Mouse (Mus musculus): ENCODE measurements around the gene Map1b. TPM values are rescaled to one million over a fixed set of nuclear protein-coding genes. Genes with fewer than 3 reads are reported as not detected.

Gene Map1b
- total RNA-seq, 2 experiments from 2014 or later: 76.1 to 106 TPM

DNA sequence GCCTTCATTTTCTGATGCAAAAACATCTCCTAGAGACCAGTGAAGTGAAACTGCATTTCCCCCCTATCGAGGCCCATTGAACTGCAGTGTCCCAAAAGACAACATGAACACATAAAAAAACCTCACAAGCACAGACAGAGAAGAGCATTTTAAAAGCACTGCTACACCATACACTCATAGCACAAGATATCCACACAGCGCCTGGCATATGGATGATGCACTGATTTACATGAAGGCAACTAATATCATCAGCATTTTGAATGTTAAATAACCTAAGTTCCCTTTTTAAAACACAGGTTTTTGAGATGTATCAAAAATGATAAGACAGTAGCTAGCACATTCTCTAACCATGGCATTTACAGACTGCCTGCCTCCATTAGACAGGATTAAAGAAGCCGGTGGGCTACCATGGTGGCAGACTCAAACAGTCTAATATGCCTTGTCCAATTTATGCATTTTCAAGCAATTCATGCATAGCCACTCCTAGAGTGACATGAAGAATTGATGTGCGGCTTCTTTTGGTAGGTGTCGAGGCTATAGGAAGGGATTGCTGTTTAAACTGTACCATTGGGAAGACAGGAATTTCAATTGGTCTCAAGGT is 22.9 kb downstream of the Map1b start:
- no peak for DNase-seq (ENCODE audit: low spot score in 2 of 2)

DNA sequence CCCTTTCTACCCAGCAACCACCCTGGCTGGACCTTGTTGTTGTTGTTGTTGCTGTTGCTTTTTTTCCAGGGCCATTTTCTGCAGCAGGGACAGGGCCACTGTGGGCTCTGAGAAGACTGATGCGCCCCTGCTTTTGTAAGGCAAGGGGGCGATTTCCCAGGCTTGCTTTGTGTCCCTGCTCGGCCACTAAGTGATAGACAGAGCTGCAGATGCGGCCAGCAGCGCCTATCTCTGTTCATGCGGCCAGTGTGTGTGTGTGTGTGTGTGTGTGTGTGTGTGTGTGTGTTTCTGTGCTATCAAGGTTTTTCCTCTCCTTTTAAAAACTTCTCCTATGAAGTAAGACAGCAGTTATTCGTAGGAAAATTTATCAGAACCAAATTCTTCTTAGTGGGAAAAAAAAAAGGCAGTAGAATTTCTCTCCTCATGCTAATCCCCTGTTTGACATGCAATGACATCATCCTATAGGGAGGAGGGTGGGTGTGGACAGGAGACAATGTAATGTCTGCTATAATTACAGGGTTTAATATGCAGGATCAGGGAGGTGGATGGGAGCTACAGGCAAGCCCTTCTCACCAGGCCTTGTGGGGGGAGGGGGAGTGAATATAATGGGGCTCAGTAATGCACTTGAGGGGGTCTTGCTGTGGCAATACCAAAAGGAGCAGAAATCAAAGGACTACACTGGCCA is 23.6 kb downstream of the Map1b start:
- no peak for DNase-seq (ENCODE audit: low spot score in 2 of 2)

DNA sequence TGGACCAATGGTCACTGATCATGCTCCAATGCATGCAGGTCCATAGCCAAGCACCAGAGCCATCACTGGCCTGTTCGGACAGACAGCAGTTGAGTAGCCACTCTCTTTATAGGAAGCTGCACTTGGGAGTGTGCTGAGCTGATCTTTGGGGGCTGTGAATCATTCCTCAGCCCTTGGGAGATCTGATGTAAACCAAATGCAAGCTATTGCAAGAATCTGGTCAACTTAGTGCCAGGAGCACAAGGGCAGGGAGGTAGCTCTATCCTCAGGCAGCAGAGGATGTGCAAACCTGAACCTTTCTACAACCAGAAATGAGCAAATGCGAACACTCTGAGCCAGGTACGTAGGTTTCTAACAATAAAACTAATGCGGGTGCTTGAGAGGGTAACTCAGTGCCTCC is 26.3 kb downstream of the Map1b start:
- no peak for DNase-seq (ENCODE audit: low spot score in 2 of 2)

DNA sequence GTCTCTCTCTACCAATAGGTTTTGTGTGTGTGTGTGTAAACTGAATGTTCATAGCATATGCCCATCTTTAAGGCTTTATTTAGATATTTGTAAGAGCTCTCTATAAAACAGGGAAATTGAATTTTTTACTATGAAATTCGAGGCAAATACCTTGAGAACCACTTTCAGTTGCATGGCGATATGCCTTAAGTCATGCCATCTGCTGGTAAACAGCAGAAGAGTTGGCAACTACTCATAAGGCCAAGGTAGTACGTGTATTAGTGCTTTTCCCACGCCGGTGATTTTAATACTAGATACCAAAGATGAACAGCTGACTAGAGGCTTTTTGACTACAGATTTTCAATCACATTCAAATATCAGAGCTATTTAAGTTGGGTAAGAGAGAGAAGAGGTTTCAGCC is 27.2 kb downstream of the Map1b start:
- no peak for DNase-seq (ENCODE audit: low spot score in 2 of 2)

DNA sequence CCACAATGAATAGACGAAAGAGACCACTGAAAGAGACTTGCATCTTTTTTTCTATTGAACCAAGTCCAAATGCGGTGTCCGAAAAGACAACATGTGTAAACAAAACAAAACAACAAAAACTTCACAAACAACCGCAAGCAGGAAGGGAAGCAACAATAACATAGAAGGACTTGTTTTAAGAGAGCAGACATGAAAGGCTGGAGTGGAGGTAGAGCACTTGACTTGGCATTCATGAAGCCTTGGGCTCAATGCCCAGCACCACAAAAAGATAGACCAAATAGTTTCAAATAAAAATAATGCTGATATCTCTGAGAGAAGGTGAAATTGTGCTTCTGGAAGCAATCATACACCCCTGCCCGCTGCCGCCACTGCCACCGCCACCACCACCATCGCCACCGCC is 30.5 kb downstream of the Map1b start:
- no peak for DNase-seq (ENCODE audit: low spot score in 2 of 2)

DNA sequence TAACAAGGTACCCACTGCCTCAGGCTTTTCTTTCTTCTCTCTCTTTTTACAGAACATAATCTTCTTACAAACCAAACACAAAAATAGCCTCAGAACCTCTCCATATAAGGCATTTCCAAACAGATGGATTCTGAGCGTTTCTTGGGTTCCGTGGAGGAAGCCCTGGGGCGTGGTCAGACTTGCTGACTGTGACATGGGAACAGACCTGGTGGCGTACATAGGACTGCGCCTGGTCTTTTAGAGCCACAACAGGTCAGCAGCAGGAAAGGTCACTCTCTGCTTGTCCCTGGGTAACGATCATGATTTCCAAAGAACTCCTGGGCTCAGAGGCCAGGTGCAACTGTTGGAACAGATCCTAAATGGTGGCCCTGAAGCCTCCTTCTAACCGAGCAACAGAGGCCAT is 31.0 kb downstream of the Map1b start:
- DNase-seq (ENCODE audit: low spot score in 2 of 2): no peak

DNA sequence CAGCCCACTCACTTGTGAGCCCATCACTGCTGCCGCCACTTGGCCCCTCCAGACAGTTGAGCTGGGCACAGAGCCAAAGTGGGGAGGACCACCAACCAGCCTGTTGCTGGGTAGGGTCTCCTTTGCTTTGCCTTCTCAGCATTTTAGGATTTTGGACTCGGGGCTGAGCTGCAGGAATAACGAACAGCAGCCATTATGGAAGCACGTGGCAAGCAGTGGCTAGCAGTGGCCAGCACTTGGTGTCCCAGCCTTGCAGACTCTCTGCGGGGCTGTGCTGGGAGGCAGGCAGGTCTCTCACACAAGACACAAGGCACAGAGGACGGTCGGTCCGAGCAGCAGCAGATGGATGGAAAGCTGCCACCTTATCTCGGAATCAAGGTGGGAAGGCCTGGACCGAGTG is 31.4 kb downstream of the Map1b start:
- DNase-seq (ENCODE audit: low spot score in 2 of 2): no peak

DNA sequence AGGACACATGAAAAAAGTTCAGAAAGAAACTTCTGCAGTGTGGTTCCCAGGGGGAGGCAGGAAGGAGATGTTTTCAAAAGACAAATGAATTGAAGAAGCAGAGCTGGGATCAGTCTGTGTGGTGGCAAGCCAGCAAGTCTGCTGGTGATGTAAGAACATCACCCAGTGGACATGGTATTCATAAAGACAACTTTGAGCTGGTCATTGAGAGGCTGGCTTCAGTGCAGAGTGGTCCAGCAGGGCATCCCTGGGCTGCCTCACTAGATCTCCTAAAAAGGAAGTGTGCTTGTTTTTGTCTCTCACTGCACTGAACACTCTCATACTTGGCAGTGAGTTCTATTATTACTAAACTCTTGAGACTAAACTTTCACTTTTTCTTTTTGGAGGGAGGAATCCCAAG is 32.9 kb downstream of the Map1b start:
- DNase-seq (ENCODE audit: low spot score in 2 of 2): no peak

DNA sequence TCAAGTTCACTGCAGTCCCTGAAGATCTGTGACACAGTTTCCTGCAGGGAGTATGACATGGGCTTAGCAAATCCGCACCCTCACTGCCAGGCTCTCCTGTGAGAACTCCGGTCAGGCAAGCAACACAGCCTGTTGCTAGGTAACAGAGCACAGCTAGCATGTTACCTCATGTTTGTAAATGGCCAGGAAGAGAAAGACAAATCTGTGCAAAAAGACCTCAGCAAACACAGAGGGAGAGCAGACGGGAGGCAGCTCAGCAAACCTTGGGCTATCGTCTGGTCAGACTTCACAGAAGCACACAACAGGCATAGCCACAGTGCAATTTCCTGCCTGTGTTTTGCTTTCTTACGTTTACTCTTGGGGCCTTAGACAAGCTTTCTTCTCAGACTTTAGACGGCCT is 40.9 kb downstream of the Map1b start:
- no peak for DNase-seq (ENCODE audit: low spot score in 2 of 2)

DNA sequence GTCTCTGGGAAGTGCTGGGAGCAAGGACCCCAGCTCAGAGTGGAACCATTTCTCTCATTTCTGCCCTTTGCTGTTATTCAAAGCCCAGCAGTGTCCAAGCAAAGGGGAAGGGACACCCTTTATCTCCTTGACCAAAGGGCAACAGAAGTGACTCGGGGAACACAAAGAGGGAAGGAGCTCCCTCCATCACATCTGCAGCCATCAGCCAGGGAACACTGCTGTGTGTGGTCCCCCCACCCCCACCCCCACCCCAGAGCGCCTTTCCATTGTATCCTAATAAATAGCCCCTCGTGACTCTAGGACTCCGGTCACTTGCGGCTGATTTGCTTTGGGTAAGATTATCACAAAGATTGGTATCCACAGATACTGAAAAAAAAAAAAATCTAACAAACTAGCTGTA is 41.3 kb downstream of the Map1b start:
- no peak for DNase-seq (ENCODE audit: low spot score in 2 of 2)

DNA sequence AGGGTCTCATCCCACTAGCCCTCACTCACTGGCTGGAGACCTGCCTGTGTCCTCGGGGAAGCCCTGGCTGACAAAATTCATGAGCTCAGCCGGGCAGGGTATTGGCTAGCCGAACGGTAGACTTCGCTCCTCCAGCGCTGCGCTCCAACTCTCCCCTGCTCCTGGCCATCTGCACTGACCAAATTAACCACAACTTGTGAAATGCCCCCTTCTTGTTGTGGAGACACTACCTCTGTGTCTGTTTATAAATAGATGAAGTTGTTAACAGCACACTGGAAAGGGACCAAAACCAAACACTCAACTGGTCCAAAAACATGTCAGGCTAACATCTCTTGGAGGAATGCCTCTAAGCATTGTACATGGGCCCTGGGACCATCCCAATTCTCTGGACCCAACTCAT is 42.2 kb downstream of the Map1b start:
- DNase-seq (ENCODE audit: low spot score in 2 of 2): no peak

DNA sequence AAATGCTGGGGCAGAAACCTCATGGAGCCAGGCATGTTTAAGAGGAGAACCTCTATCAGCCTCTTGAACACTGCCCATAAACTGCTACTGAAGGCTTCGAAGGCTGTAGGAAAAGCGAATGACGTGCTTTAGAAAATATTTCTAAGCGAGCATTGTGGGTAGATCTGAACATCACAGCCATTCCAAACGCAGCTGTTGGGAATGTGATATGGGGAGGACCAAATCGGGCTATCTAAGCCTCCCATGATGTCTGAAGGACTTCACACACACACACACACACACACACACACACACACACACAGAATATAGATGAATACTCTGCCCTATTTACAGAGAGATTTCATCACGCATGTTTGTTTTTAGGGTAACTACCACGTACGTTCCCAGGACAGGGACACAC is 44.3 kb downstream of the Map1b start:
- no peak for DNase-seq (ENCODE audit: low spot score in 2 of 2)

DNA sequence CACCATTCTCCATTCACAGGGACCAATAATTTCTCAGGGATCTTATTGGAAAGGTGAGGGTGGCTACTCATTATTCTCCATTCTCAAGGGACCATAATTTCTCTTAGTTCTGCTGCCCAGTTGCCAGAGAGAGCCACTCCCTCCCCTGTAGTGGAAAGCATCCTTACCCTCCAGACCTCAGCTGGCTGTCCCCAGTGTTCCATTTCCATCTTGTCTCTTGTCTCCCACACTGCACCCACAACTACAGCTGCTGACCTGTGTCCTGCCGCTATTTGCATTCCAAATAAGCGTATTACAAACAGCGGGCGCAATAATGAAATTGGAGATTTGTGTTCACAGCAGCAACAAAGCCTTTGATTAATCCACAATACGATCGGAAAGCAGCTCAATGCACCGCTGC is 46.3 kb downstream of the Map1b start:
- no peak for DNase-seq (ENCODE audit: low spot score in 2 of 2)

DNA sequence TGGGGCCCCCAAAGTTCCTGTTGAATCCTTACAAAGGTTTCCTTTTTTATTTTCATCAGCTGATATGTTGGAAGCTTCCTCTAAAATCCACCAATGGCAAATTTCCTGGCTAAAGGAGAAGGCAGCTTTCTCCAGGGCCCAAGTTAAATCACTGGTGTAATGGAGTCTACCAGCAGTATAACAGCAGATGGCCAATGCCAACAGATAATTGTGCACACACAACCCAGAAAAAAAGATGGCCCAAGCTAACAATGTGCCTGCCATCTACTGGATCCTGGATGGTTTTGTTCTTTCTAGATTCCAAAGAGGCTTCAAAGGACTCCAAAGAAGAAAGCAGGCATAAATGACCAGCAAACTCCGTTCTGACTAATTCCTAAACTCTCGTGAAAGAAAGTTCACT is 48.1 kb downstream of the Map1b start:
- no peak for DNase-seq (ENCODE audit: low spot score in 2 of 2)

DNA sequence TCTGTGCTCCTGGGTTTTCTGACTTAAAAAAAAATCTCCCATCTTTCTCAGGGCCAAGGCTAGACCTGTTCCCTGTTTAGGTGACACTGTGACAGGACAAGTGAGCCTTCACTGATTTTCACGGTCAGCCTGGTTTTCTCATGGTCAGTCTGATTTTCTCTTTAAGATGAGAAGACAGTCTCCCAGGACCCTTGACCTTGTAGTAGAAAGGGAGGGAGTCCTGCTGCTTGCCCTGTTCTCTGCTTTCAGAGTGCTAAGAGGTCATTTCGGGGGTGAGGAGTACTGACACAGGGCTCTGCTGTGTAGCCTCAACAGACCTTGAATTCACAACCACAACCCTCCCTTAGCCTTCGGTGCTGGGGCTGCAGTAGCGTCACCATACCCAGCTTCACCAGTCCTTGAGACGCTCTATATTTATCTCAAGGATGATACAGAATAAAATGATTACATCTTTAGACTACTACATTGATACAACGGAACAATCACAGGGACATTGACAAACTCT is 49.5 kb downstream of the Map1b start:
- DNase-seq (ENCODE audit: low spot score in 2 of 2): no peak

DNA sequence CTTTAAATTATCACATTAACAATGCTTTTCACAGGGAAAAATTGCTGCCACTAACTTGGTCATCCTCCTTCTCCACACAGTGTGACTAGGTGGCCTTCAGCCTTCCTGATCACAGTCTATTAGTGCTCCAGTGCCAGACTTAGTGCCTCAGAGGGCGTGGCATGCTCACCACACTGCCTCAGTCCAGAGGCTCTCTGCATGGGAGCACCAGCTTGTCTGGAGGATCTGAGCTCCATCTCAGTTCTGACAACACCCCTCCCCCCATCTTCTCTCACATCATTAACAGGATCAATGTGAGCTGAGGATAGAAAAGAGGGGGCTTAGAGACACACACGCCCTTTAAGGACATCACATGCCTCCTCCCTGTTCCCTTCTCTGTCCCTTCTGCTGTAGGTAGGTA is 50.3 kb downstream of the Map1b start:
- DNase-seq (ENCODE audit: low spot score in 2 of 2): no peak

DNA sequence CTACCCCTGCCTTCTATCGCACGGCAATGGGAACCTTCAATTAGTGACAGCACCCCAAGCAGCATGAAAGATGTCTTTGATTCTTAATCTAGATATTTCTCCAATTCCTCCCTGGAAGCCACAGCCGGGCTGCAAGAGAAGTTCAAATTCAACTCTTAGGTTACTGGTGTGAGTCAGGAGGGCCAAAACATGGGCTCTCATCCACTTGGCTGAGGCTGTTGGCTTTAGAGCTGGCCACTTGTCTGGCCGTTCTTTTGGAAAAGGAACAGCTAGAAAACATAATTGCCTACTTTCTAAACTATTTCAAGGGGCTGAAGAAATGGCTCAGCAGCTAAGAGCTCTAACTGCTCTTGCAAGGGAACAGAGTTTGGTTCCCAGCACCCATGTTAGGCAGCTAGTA is 51.8 kb downstream of the Map1b start:
- DNase-seq (ENCODE audit: low spot score in 2 of 2): no peak

DNA sequence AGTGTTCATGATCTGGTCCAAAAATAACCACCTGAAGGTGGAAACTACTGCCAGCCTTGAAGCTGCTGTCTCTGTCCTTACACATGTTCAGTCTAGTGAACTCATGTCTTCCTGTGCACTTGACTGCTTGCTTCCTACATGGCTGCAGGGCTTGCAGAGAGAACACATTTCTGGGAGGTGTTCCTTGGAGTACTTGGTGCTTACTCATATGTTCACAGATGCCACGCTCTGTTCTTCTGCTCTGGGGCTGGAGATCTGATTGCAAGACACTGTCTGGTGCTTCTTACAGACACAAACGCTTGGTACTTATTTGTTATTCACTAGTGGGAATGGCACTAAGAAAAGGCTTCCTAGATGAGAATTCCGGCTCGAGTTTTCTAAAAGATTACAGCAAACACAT is 54.5 kb downstream of the Map1b start:
- DNase-seq (ENCODE audit: low spot score in 2 of 2): no peak

DNA sequence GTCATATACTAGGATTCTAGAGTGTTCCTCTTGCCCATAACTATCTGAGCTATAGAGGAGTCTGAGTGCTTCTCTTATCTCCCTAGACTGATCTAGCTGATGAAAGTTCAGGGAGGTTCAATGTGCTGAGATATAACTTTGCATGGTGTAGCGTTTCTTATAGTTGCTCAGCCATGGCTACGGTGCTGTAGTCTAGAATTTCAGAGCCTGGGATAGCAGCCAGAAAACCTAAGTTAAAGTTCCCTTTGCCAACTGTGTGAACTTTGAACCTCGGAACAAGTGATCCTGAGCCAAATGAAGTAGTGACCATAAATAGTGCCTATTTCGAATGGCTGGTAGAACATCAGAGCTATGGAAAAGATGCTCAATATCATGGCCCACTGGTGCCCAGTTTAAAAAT is 56.7 kb downstream of the Map1b start:
- no peak for DNase-seq (ENCODE audit: low spot score in 2 of 2)

DNA sequence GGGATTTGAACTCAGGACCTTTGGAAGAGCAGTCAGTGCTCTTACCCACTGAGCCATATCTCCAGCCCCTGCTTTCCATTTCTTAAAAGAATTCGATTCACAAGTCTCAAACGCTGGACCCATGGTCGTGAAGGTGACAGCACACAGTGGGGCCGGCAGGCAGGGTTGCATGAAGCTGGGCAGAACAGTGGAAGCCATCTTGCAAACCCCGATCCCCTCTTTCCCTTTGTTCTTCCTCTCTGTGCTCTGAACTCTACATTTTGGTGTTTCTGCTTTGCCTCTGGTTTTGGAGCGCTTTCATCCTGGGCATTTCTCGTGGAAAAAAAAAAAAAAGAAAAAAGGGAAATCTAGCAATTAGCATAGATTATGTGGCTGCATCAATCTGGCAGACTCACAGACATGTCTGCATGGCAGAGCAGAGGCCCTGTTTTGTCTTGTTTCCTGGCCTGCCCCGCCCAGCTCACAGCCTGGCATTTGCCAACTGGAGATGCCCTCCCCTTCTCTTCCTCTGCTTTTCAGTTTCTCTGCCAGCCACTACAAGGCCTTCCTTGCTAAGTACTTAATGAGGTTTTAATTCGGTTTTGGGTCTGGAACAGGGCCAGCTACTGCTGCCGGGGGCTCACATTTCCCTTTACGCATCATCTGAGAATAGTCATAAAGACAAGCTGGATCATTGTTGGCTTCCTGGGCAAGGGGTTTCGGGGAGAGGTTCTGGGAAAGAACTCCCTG is 57.5 kb downstream of the Map1b start:
- DNase-seq (ENCODE audit: low spot score in 2 of 2): no peak

DNA sequence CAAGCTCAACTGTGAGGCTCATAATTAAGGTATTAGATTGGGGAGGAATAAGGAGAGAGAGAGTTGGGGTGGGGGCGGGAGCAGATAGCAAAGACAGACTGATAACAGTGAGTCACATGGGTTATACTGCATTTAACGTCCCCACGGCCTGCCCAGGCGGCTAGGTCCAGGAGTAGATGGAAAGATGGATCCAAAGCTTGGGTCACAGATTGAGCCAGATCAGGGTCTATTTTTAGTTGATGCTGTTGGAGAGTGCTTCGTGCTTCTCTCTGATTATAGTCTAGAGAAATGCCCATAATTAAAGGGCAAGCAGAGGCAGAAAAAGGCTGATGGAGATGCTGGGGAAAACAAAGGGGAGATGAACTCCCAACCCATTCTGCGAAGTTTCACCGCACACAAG is 61.4 kb downstream of the Map1b start:
- DNase-seq (ENCODE audit: low spot score in 2 of 2): no peak

DNA sequence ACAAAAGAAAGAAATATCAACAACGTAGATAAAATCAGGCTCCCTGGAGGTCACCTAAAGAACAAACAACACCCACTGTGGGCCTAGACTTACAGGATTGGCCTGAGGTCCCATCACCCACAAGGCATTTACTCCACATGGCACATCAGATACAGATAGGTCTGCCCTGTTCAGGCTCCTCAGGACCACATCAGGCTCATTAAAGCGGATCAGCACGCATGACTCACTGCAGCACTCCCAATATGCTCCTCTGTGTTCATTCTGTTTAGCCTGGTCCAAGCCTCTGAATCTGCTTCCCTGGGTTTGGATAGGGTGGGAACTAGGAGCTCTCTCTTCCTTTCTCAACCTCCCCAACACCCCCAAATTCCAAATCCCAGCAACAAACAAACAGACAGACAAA is 63.9 kb downstream of the Map1b start:
- no peak for DNase-seq (ENCODE audit: low spot score in 2 of 2)

DNA sequence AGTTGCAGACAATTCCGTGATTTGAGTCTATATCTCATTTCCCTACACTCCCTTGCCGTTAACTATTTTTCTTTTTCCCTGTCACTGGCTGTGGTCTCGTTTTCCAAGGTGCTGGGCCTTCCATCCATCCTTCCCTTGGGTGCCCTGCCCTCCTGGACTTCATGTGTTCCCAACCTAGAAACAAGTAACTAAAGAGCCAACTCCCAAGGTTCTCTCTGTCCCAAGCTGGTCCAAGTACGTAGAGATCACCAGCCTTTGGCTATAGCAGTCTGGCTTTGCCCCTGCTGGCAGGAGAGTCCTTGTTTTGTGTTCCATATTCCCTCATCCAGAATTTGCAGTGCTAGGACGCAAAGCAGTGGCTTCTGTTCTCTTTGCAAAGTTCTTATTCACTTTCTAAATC is 65.1 kb downstream of the Map1b start:
- no peak for DNase-seq (ENCODE audit: low spot score in 2 of 2)

Measured in adrenal gland, postnatal 4 days (tissue).